Mouse (Mus musculus) cortical plate, adult 2 months (tissue): ENCODE results near the gene 4931422A03Rik. TPM values are rescaled to one million over a fixed set of nuclear protein-coding genes. Genes with fewer than 3 reads are reported as not detected.
"Not testable (repeated sequence)": the region's sequence is repeated elsewhere in the genome, so short reads cannot be mapped to it uniquely, and the experiment has no call there.

Source experiments
- H3K27ac ChIP-seq: fragments of 200-500 bp; 2 replicates; pipeline ENCODE4 v1.5.1; 2012; ENCODE audit warnings: low read length, control low read depth, inconsistent platforms; ENCODE audit not compliant: insufficient read depth
- H3K4me1 ChIP-seq: fragments of 200-500 bp; 2 replicates; pipeline ENCODE4 v1.6.1; 2011; ENCODE audit warnings: low read length; ENCODE audit not compliant: control insufficient read depth, insufficient read depth
- H3K4me3 ChIP-seq: fragments of 200-500 bp; 2 replicates; pipeline ENCODE4 v1.5.1; 2011; ENCODE audit warnings: mild to moderate bottlenecking, low read length, control low read depth; ENCODE audit not compliant: insufficient read depth
- CTCF ChIP-seq: fragments of 200-500 bp; IDR thresholded peaks from 2 replicates; pipeline ENCODE4 v1.5.1; 2011; ENCODE audit warnings: mild to moderate bottlenecking, control low read depth, low read length; ENCODE audit not compliant: insufficient read depth; ENCODE audit errors: extremely low read depth
- POLR2A ChIP-seq: fragments of 200-500 bp; IDR thresholded peaks from 2 replicates; pipeline ENCODE4 v1.6.1; 2011; ENCODE audit warnings: mild to moderate bottlenecking, low read length, control low read depth; ENCODE audit not compliant: insufficient read depth; ENCODE audit errors: extremely low read depth
- polyA plus RNA-seq: library from polyadenylated mRNA; depleted of rRNA; stranded (reverse); fragments of >200 nt; gene quantifications from 2 replicates; pipeline ENCODE4 v1.2.3, GENCODE M21; 2012

The 4931422A03Rik gene
- polyA plus RNA-seq, 1 experiment = not detected

- Histone ChIP-seq H3K4me1 (peaks cover 4% of the 10 kb centered on the region; the same call in 1 of the 2 replicates), H3K4me3 (no peak overlapping the region), H3K27ac (no peak overlapping the region)
- TF ChIP-seq POLR2A (no peak), CTCF (no peak)
Observed at GRCm38 (mm10) chr2:104030381-104030780, 2.2 kb upstream of the 4931422A03Rik start.

- H3K27ac ChIP-seq = no peak overlapping the region
- H3K4me1 ChIP-seq = peaks cover 4% of the 10 kb centered on the region; the same call in 1 of the 2 replicates
- TF ChIP-seq POLR2A (no peak), CTCF (no peak)
- peak overlapping the region; percentile 85; the same call in 1 of the 2 replicates for H3K4me3 ChIP-seq
Observed at GRCm38 (mm10) chr2:104029074-104029473, 913 bp upstream of the 4931422A03Rik start.

GRCm38 (mm10) chr2:104027458-104028138 is 563 bp downstream of the 4931422A03Rik start, which contains the start of gene Fbxo3:
Gene Fbxo3, plus strand, starts transcription at chr2:104027721.
- H3K4me1 ChIP-seq = peaks cover 4% of the 10 kb centered on the region; the same call in 1 of the 2 replicates
- TF ChIP-seq POLR2A (peak; percentile 57; the same call in 1 of the 2 replicates), CTCF (no peak)
- peak within 1 kb of the TSS; percentile 76 for H3K27ac ChIP-seq

GRCm38 (mm10) chr2:104024656-104025055 is 3.5 kb downstream of the 4931422A03Rik start:
- H3K4me3 ChIP-seq = no peak overlapping the region
- H3K27ac ChIP-seq = no peak overlapping the region
- TF ChIP-seq CTCF (no peak), POLR2A (no peak)
- peaks cover 2% of the 10 kb centered on the region; the same call in 1 of the 2 replicates for H3K4me1 ChIP-seq

More at GRCm38 (mm10) chr2:104027458-104028138, 563 bp downstream of the 4931422A03Rik start, which contains the start of gene Fbxo3:
- peak within 1 kb of the TSS; percentile 85 for H3K4me3 ChIP-seq

- Histone ChIP-seq H3K4me1 (no peaks in the 10 kb centered on the region), H3K4me3 (no peak overlapping the region), H3K27ac (no peak overlapping the region)
- no peak for TF ChIP-seq POLR2A
- no peak for TF ChIP-seq CTCF
Observed at GRCm38 (mm10) chr2:104023096-104023495, 5.1 kb downstream of the 4931422A03Rik start.

GRCm38 (mm10) chr2:104008853-104009252 is 19.3 kb downstream of the 4931422A03Rik start:
- not testable (repeated sequence) for H3K27ac ChIP-seq, H3K4me3 ChIP-seq, H3K4me1 ChIP-seq

GRCm38 (mm10) chr2:104007793-104008519 is 20.2 kb downstream of the 4931422A03Rik start:
- no peak for TF ChIP-seq POLR2A
- Histone ChIP-seq H3K4me3 (no peak overlapping the region), H3K4me1 (no peaks in the 10 kb centered on the region), H3K27ac (no peak overlapping the region)

GRCm38 (mm10) chr2:104002711-104003413 is 25.3 kb downstream of the 4931422A03Rik start:
- TF ChIP-seq CTCF = peak; percentile 81
- TF ChIP-seq POLR2A = no peak
- Histone ChIP-seq H3K4me3 (no peak overlapping the region), H3K4me1 (no peaks in the 10 kb centered on the region), H3K27ac (no peak overlapping the region)

- TF ChIP-seq CTCF (no peak), POLR2A (no peak)
- no peak overlapping the region for H3K4me3 ChIP-seq
- no peaks in the 10 kb centered on the region for H3K4me1 ChIP-seq
- H3K27ac ChIP-seq = no peak overlapping the region
Observed at GRCm38 (mm10) chr2:104001861-104002260, 26.3 kb downstream of the 4931422A03Rik start.

GRCm38 (mm10) chr2:104001076-104001475 is 27.1 kb downstream of the 4931422A03Rik start:
- H3K4me3 ChIP-seq = no peak overlapping the region
- TF ChIP-seq CTCF (peak; percentile 59), POLR2A (no peak)
- H3K27ac ChIP-seq = no peak overlapping the region
- H3K4me1 ChIP-seq = no peaks in the 10 kb centered on the region
